9 mouse cellular contexts compared by ENCODE assay signal in genomic region chr11:94045016-94045415, GRCm38 (mm10). TPM values are rescaled to one million over a fixed set of nuclear protein-coding genes. Genes with fewer than 3 reads are reported as not detected.
DNase-seq lines count a peak whose midpoint lies in the region; ATAC-seq and TF ChIP-seq lines count a peak whose summit lies in the region.
"Had no signal": no experiment of that assay in that cellular context is flagged by ENCODE, and none has a peak within 500 bp of the region (broad histone marks: within the 10 kb centered on the region; RNA-seq: fewer than 3 reads in every experiment).

No protein-coding gene starts in this region.

- TF ChIP-seq CTCF in forebrain, postnatal 0 days (IDR thresholded peaks at IDR 0.05; ENCODE audit: low read depth), result no peak
- TF ChIP-seq CTCF in midbrain, postnatal 0 days (IDR thresholded peaks at IDR 0.05), result no peak

- peak overlapping the region; percentile 55 for H3K4me2 ChIP-seq in forebrain, postnatal 0 days (ENCODE audit: low read depth)
- H3K4me2 ChIP-seq in midbrain, postnatal 0 days (ENCODE audit: low read depth, low read length, poor library complexity, severe bottlenecking), result peak overlapping the region; percentile 60

- H3K9me3 ChIP-seq in forebrain, postnatal 0 days (ENCODE audit: low read length), result no peaks in the 10 kb centered on the region
- no peaks in the 10 kb centered on the region for H3K9me3 ChIP-seq in midbrain, postnatal 0 days (ENCODE audit: low read length)

- peak; percentile 12 for DNase-seq in layer of hippocampus, adult 9-11 months
- no peak for DNase-seq in layer of hippocampus, adult 9-10 months (ENCODE audit: low spot score)
- DNase-seq in embryo, embryonic 10.5 days (ENCODE audit: low spot score), result peak; percentile 84
- DNase-seq in forebrain, postnatal 0 days, result peak; percentile 48
- peak; percentile 63 for DNase-seq in midbrain, postnatal 0 days (ENCODE audit: low spot score)
- DNase-seq in gastrocnemius, adult 18-20 months (ENCODE audit: low spot score), result no peak
- DNase-seq in urinary bladder, adult 2 months (ENCODE audit: low spot score), result no peak
- no peak for DNase-seq in urinary bladder, postnatal 10 days (ENCODE audit: low spot score)
- DNase-seq: adrenal gland, adult 8-10 months had no signal

- peaks cover 10% of the 10 kb centered on the region for H3K4me1 ChIP-seq in forebrain, postnatal 0 days (ENCODE audit: insufficient read depth)
- peaks cover 10% of the 10 kb centered on the region for H3K4me1 ChIP-seq in midbrain, postnatal 0 days (ENCODE audit: insufficient read depth, low read length)

- 2% methylated on average over 4 of the region's 4 CpGs for WGBS in forebrain, postnatal 0 days
- WGBS in midbrain, postnatal 0 days, result 4% methylated on average over 4 of the region's 4 CpGs

- H3K4me3 ChIP-seq in forebrain, postnatal 0 days (ENCODE audit: low read depth, low read length), result peak overlapping the region; percentile 75
- H3K4me3 ChIP-seq in midbrain, postnatal 0 days (ENCODE audit: low read depth, low read length), result peak overlapping the region; percentile 65

- no peaks in the 10 kb centered on the region for H3K27me3 ChIP-seq in forebrain, postnatal 0 days (ENCODE audit: insufficient read depth, low read length)
- no peaks in the 10 kb centered on the region for H3K27me3 ChIP-seq in midbrain, postnatal 0 days (ENCODE audit: insufficient read depth, low read length)

- peak overlapping the region; percentile 87 for H3K9ac ChIP-seq in forebrain, postnatal 0 days
- H3K9ac ChIP-seq in midbrain, postnatal 0 days (replicated peaks; ENCODE audit: low read length, poor library complexity, severe bottlenecking), result peak overlapping the region; percentile 70

- peak overlapping the region; percentile 95 for H3K27ac ChIP-seq in forebrain, postnatal 0 days (ENCODE audit: low read depth, low read length)
- peak overlapping the region; percentile 43 for H3K27ac ChIP-seq in midbrain, postnatal 0 days (ENCODE audit: low read depth, low read length)

- no peak for ATAC-seq in forebrain, postnatal 0 days
- no peak for ATAC-seq in midbrain, postnatal 0 days (ENCODE audit: low FRiP score)

- H3K36me3 ChIP-seq in forebrain, postnatal 0 days (ENCODE audit: insufficient read depth), result peaks cover 7% of the 10 kb centered on the region; the same call in 1 of the 2 replicates
- peaks cover 7% of the 10 kb centered on the region; the same call in 1 of the 2 replicates for H3K36me3 ChIP-seq in midbrain, postnatal 0 days (ENCODE audit: insufficient read depth, low read length)

RNA-seq across cellular contexts. Expression of gene Spag9, which starts 49.1 kb away (rescaled TPM):
- total RNA-seq in forebrain, postnatal 0 days (2014; rRNA removed), result 127 and 155 TPM in 2 replicates
- 50.0 and 67.1 TPM in 2 replicates for polyA plus RNA-seq in forebrain, postnatal 0 days (2015; fragmentation: Nextera tagmentation; extraction: Ambion mirVana)
- 131 and 161 TPM in 2 replicates for total RNA-seq in midbrain, postnatal 0 days (2014; rRNA removed)
- 66.8 and 80.7 TPM in 2 replicates for polyA plus RNA-seq in midbrain, postnatal 0 days (2015; fragmentation: Nextera tagmentation; extraction: Ambion mirVana)
- total RNA-seq in gastrocnemius, adult 18-20 months (2021), result 100 to 1,000 TPM; 134 to 170 TPM
- 42.1 and 42.9 TPM in 2 replicates for polyA plus RNA-seq in urinary bladder, adult 2 months (2012; rRNA removed)

Comparison
In these comparisons a context has a peak if more than half of its experiments do, and no peak if none do; other contexts are left out.
1. DNase-seq: peak in layer of hippocampus, adult 9-11 months (single experiment), embryo, embryonic 10.5 days (single experiment), forebrain, postnatal 0 days (single experiment) and midbrain, postnatal 0 days (single experiment); none in layer of hippocampus, adult 9-10 months (single experiment), gastrocnemius, adult 18-20 months (single experiment), urinary bladder, adult 2 months (single experiment) and urinary bladder, postnatal 10 days (single experiment).